Mouse (Mus musculus) limb, embryonic 10.5 days (tissue): ENCODE measurements at regions not wholly inside any gene's neighbourhood (a gene's known extent, or its start where the extent isn't known, plus 50 kb on each side); places are given as distances from the start of the nearest gene placed in this dataset.

Experiments used
- DNase-seq: peaks from one replicate; pipeline ENCODE4 v3.0.0-alpha.2; 2017; ENCODE audit warnings: low spot score
- H3K27ac ChIP-seq: fragments of 300-500 bp; sonication (generic); 2 replicates; pipeline ENCODE4 v1.5.1; 2016; ENCODE audit warnings: mild to moderate bottlenecking
- H3K27me3 ChIP-seq: fragments of 300-500 bp; sonication (generic); 2 replicates; pipeline ENCODE4 v1.6.1; 2016; ENCODE audit warnings: low read depth, mild to moderate bottlenecking; ENCODE audit not compliant: poor library complexity, severe bottlenecking
- H3K36me3 ChIP-seq: fragments of 300-500 bp; sonication (generic); 2 replicates; pipeline ENCODE4 v1.6.1; 2016; ENCODE audit warnings: mild to moderate bottlenecking, moderate library complexity
- H3K4me1 ChIP-seq: fragments of 300-500 bp; sonication (generic); 2 replicates; pipeline ENCODE4 v1.6.1; 2016
- H3K4me3 ChIP-seq: fragments of 300-500 bp; sonication (generic); 2 replicates; pipeline ENCODE4 v1.5.1; 2016; ENCODE audit warnings: mild to moderate bottlenecking, moderate library complexity
- H3K9me3 ChIP-seq: fragments of 300-500 bp; sonication (generic); replicated peaks from 2 replicates; pipeline ENCODE4 v1.6.1; 2016; ENCODE audit warnings: mild to moderate bottlenecking
- WGBS: fragments of 180-500 bp; shearing (Covaris S2); methylation state at CpG from one replicate; pipeline ENCODE4 v1.1.7; 2016; 5-methylcytosine and 5-hydroxymethylcytosine counted together

- Histone ChIP-seq H3K27ac (no peak overlapping the region), H3K4me1 (peaks cover 2% of the 10 kb centered on the region; the same call in 1 of the 2 replicates), H3K4me3 (no peak overlapping the region), H3K27me3 (no peaks in the 10 kb centered on the region), H3K9me3 (no peaks in the 10 kb centered on the region), H3K36me3 (no peaks in the 10 kb centered on the region)
- no peak for DNase-seq
- 82% methylated on average over 9 of the region's 9 CpGs for WGBS
Observed at GRCm38 (mm10) chr13:41694749-41695419, 89.2 kb downstream of the Tmem170b start.

GRCm38 (mm10) chr13:41696767-41697445, 91.2 kb downstream of the Tmem170b start:
- H3K9me3 ChIP-seq, result no peaks in the 10 kb centered on the region
- 65% methylated on average over 7 of the region's 7 CpGs for WGBS
- H3K36me3 ChIP-seq, result no peaks in the 10 kb centered on the region

GRCm38 (mm10) chr13:41701345-41701744, 95.6 kb downstream of the Tmem170b start:
- Histone ChIP-seq H3K4me3 (no peak overlapping the region), H3K4me1 (peaks cover 6% of the 10 kb centered on the region), H3K9me3 (no peaks in the 10 kb centered on the region), H3K36me3 (no peaks in the 10 kb centered on the region), H3K27me3 (no peaks in the 10 kb centered on the region), H3K27ac (no peak overlapping the region)
- 89% methylated on average over 3 of the region's 3 CpGs for WGBS
- DNase-seq, result no peak

More at GRCm38 (mm10) chr13:41696767-41697445, 91.2 kb downstream of the Tmem170b start:
- Histone ChIP-seq H3K27me3 (no peaks in the 10 kb centered on the region), H3K4me3 (no peak overlapping the region), H3K27ac (no peak overlapping the region), H3K4me1 (peaks cover 2% of the 10 kb centered on the region; the same call in 1 of the 2 replicates)
- DNase-seq, result no peak

GRCm38 (mm10) chr13:41701829-41702231, 96.1 kb downstream of the Tmem170b start:
- no peaks in the 10 kb centered on the region for H3K27me3 ChIP-seq
- 90% methylated on average over 8 of the region's 8 CpGs for WGBS

GRCm38 (mm10) chr13:41703196-41703595, 97.5 kb downstream of the Tmem170b start:
- Histone ChIP-seq H3K36me3 (no peaks in the 10 kb centered on the region), H3K4me3 (no peak overlapping the region), H3K27me3 (no peaks in the 10 kb centered on the region), H3K27ac (no peak overlapping the region), H3K4me1 (peaks cover 4% of the 10 kb centered on the region; the same call in 1 of the 2 replicates), H3K9me3 (no peaks in the 10 kb centered on the region)
- 81% methylated on average over 2 of the region's 2 CpGs for WGBS
- DNase-seq, result no peak

More at GRCm38 (mm10) chr13:41701829-41702231, 96.1 kb downstream of the Tmem170b start:
- no peak overlapping the region for H3K4me3 ChIP-seq
- no peaks in the 10 kb centered on the region for H3K36me3 ChIP-seq
- peaks cover 6% of the 10 kb centered on the region for H3K4me1 ChIP-seq
- no peak overlapping the region for H3K27ac ChIP-seq
- no peaks in the 10 kb centered on the region for H3K9me3 ChIP-seq
- DNase-seq, result no peak

GRCm38 (mm10) chr13:41703618-41704017, 97.9 kb downstream of the Tmem170b start:
- no peak overlapping the region for H3K4me3 ChIP-seq
- H3K27me3 ChIP-seq, result no peaks in the 10 kb centered on the region
- H3K27ac ChIP-seq, result no peak overlapping the region
- no peak for DNase-seq
- H3K4me1 ChIP-seq, result peaks cover 4% of the 10 kb centered on the region; the same call in 1 of the 2 replicates
- no peaks in the 10 kb centered on the region for H3K9me3 ChIP-seq
- H3K36me3 ChIP-seq, result no peaks in the 10 kb centered on the region
- WGBS, result 86% methylated on average over 8 of the region's 8 CpGs

GRCm38 (mm10) chr13:41704806-41705205, 99.1 kb downstream of the Tmem170b start:
- 93% methylated on average over 2 of the region's 2 CpGs for WGBS
- H3K27ac ChIP-seq, result no peak overlapping the region

GRCm38 (mm10) chr13:41705636-41706035, 99.9 kb downstream of the Tmem170b start:
- peaks cover 6% of the 10 kb centered on the region; the same call in 1 of the 2 replicates for H3K27me3 ChIP-seq
- DNase-seq, result no peak
- H3K27ac ChIP-seq, result no peak overlapping the region
- H3K9me3 ChIP-seq, result no peaks in the 10 kb centered on the region
- H3K4me3 ChIP-seq, result no peak overlapping the region
- 77% methylated on average over 4 of the region's 4 CpGs for WGBS
- H3K36me3 ChIP-seq, result no peaks in the 10 kb centered on the region
- H3K4me1 ChIP-seq, result peaks cover 4% of the 10 kb centered on the region; the same call in 1 of the 2 replicates

More at GRCm38 (mm10) chr13:41704806-41705205, 99.1 kb downstream of the Tmem170b start:
- Histone ChIP-seq H3K9me3 (no peaks in the 10 kb centered on the region), H3K36me3 (no peaks in the 10 kb centered on the region), H3K27me3 (0 out of 2 replicates have a peak, but pooled peaks cover under 1% of the 10 kb centered on the region), H3K4me1 (peaks cover 4% of the 10 kb centered on the region; the same call in 1 of the 2 replicates), H3K4me3 (no peak overlapping the region)
- no peak for DNase-seq

GRCm38 (mm10) chr13:41707811-41708210, 102.1 kb downstream of the Tmem170b start:
- H3K27ac ChIP-seq, result no peak overlapping the region
- H3K4me3 ChIP-seq, result no peak overlapping the region
- WGBS, result 83% methylated on average over 7 of the region's 7 CpGs
- no peaks in the 10 kb centered on the region for H3K36me3 ChIP-seq
- H3K27me3 ChIP-seq, result peaks cover 6% of the 10 kb centered on the region; the same call in 1 of the 2 replicates
- H3K9me3 ChIP-seq, result no peaks in the 10 kb centered on the region
- no peak for DNase-seq
- peaks cover 4% of the 10 kb centered on the region; the same call in 1 of the 2 replicates for H3K4me1 ChIP-seq

GRCm38 (mm10) chr13:41709071-41709470, 103.4 kb downstream of the Tmem170b start:
- H3K4me3 ChIP-seq, result no peak overlapping the region
- no peaks in the 10 kb centered on the region for H3K9me3 ChIP-seq
- H3K36me3 ChIP-seq, result no peaks in the 10 kb centered on the region
- H3K4me1 ChIP-seq, result peaks cover 6% of the 10 kb centered on the region; the same call in 1 of the 2 replicates
- H3K27me3 ChIP-seq, result peaks cover 6% of the 10 kb centered on the region; the same call in 1 of the 2 replicates
- WGBS, result 72% methylated on average over 7 of the region's 7 CpGs
- H3K27ac ChIP-seq, result no peak overlapping the region
- no peak for DNase-seq

GRCm38 (mm10) chr13:41709475-41710227, 103.9 kb downstream of the Tmem170b start:
- no peaks in the 10 kb centered on the region for H3K9me3 ChIP-seq
- H3K27me3 ChIP-seq, result peaks cover 6% of the 10 kb centered on the region; the same call in 1 of the 2 replicates
- no peak overlapping the region for H3K4me3 ChIP-seq
- H3K27ac ChIP-seq, result no peak overlapping the region
- peaks cover 6% of the 10 kb centered on the region; the same call in 1 of the 2 replicates for H3K4me1 ChIP-seq
- H3K36me3 ChIP-seq, result no peaks in the 10 kb centered on the region
- WGBS, result 41% methylated on average over 24 of the region's 24 CpGs
- peak; percentile 86 for DNase-seq

- no peak for DNase-seq
- peaks cover 3% of the 10 kb centered on the region; the same call in 1 of the 2 replicates for H3K4me1 ChIP-seq
- WGBS, result 42% methylated on average over 8 of the region's 8 CpGs
- no peaks in the 10 kb centered on the region for H3K9me3 ChIP-seq
- no peak overlapping the region for H3K4me3 ChIP-seq
- H3K27ac ChIP-seq, result no peak overlapping the region
- peaks cover 6% of the 10 kb centered on the region; the same call in 1 of the 2 replicates for H3K27me3 ChIP-seq
- H3K36me3 ChIP-seq, result no peaks in the 10 kb centered on the region
Observed at GRCm38 (mm10) chr13:41712616-41713015, 106.9 kb downstream of the Tmem170b start.
